Mouse (Mus musculus) limb, embryonic 14.5 days (tissue): ENCODE results near the gene Alkbh5. TPM values are rescaled to one million over a fixed set of nuclear protein-coding genes. Genes with fewer than 3 reads are reported as not detected.

ENCODE experiments used
- ATAC-seq: fragments of 200-750 bp; cut with Nextera tagmentation; 2 replicates; pipeline ENCODE4 v1.8.0; 2017; ENCODE audit warnings: low read depth, moderate number of reproducible peaks, moderate TSS enrichment; ENCODE audit not compliant: low FRiP score
- DNase-seq: peaks from one replicate; pipeline ENCODE4 v3.0.0-alpha.2; 2015; ENCODE audit warnings: low spot score
- H3K27ac ChIP-seq: fragments of 300-500 bp; sonication (generic); replicated peaks from 2 replicates; pipeline ENCODE4 v1.5.1; 2014; ENCODE audit warnings: low read depth, mild to moderate bottlenecking, low read length, moderate library complexity, mixed read lengths
- H3K27me3 ChIP-seq: fragments of 300-500 bp; sonication (generic); 2 replicates; pipeline ENCODE4 v1.6.1; 2014; ENCODE audit warnings: low read length, mixed read lengths; ENCODE audit not compliant: control insufficient read depth, insufficient read depth
- H3K36me3 ChIP-seq: fragments of 300-500 bp; sonication (generic); 2 replicates; pipeline ENCODE4 v1.6.1; 2014; ENCODE audit warnings: mild to moderate bottlenecking, low read length, moderate library complexity, mixed read lengths; ENCODE audit not compliant: control insufficient read depth, insufficient read depth
- H3K4me1 ChIP-seq: fragments of 300-500 bp; sonication (generic); 2 replicates; pipeline ENCODE4 v1.6.1; 2014; ENCODE audit warnings: antibody characterized with exemption, low read length, mixed read lengths; ENCODE audit not compliant: control insufficient read depth, insufficient read depth
- H3K4me2 ChIP-seq: fragments of 300-500 bp; sonication (generic); replicated peaks from 2 replicates; pipeline ENCODE4 v1.6.1; 2014; ENCODE audit warnings: low read depth, mild to moderate bottlenecking, low read length, moderate library complexity; ENCODE audit not compliant: severe bottlenecking
- H3K4me3 ChIP-seq: fragments of 300-500 bp; sonication (generic); replicated peaks from 2 replicates; pipeline ENCODE4 v1.5.1; 2014; ENCODE audit warnings: low read length
- H3K9ac ChIP-seq: fragments of 300-500 bp; sonication (generic); 2 replicates; pipeline ENCODE4 v1.6.1; 2014; ENCODE audit warnings: mild to moderate bottlenecking, low read depth, low read length, moderate library complexity; ENCODE audit not compliant: severe bottlenecking
- H3K9me3 ChIP-seq: fragments of 300-500 bp; sonication (generic); 2 replicates; pipeline ENCODE4 v1.6.1; 2016; ENCODE audit warnings: low read length; ENCODE audit not compliant: control insufficient read depth
- POLR2A ChIP-seq: fragments of 200-500 bp; IDR thresholded peaks from 2 replicates; pipeline ENCODE4 v1.8.0; 2012; ENCODE audit warnings: inconsistent platforms, mild to moderate bottlenecking, moderate library complexity, borderline replicate concordance; ENCODE audit not compliant: insufficient read depth, insufficient read length; ENCODE audit errors: extremely low read depth
- WGBS: fragments of 180-500 bp; shearing (Covaris S2); extraction: QIAGEN DNeasy Blood & Tissue Kit; methylation state at CpG from one replicate; pipeline ENCODE4 v1.1.7; 2014; 5-methylcytosine and 5-hydroxymethylcytosine counted together
- polyA plus RNA-seq, 2 experiments: library from polyadenylated mRNA; depleted of rRNA in 1 of 2; stranded (reverse) in 1 of 2; unstranded in 1 of 2; fragments of >200 nt; fragmentation: Nextera tagmentation in 1 of 2; extraction: Ambion mirVana in 1 of 2; gene quantifications; 2 replicates each; pipeline versions ENCODE4 v1.2.1 to v1.2.3; 2012 to 2014

Gene Alkbh5
- polyA plus RNA-seq, 2 experiments, result 19.3 to 30.2 TPM

GRCm38 (mm10) chr11:60526461-60526860, 9.7 kb upstream of the Alkbh5 start:
- Histone ChIP-seq H3K9ac (no peak overlapping the region), H3K36me3 (no peaks in the 10 kb centered on the region), H3K4me3 (no peak overlapping the region), H3K27ac (no peak overlapping the region), H3K4me2 (no peak overlapping the region), H3K27me3 (no peaks in the 10 kb centered on the region), H3K4me1 (no peaks in the 10 kb centered on the region), H3K9me3 (no peaks in the 10 kb centered on the region)
- no peak for TF ChIP-seq POLR2A
- 63% methylated on average over 4 of the region's 4 CpGs for WGBS
- DNase-seq (no peak), ATAC-seq (no peak)

- Histone ChIP-seq H3K4me2 (peak overlapping the region; percentile 91), H3K4me1 (peaks cover 12% of the 10 kb centered on the region), H3K9me3 (no peaks in the 10 kb centered on the region), H3K9ac (no peak overlapping the region), H3K27me3 (no peaks in the 10 kb centered on the region), H3K4me3 (peak overlapping the region; percentile 95; the same call in 1 of the 2 replicates), H3K36me3 (peaks cover 13% of the 10 kb centered on the region), H3K27ac (peak overlapping the region; percentile 100)
- 88% methylated on average over 2 of the region's 2 CpGs for WGBS
- DNase-seq, result no peak
- TF ChIP-seq POLR2A, result no peak
- no peak for ATAC-seq
These were observed 505 bp upstream of the Alkbh5 start for GRCm38 (mm10) chr11:60535676-60536075.

GRCm38 (mm10) chr11:60536859-60537467, 782 bp downstream of the Alkbh5 start:
- H3K27me3 ChIP-seq, result no peaks in the 10 kb centered on the region
- DNase-seq, result peak; percentile 93
- peaks cover 16% of the 10 kb centered on the region for H3K36me3 ChIP-seq
- H3K4me2 ChIP-seq, result peak overlapping the region; percentile 91
- H3K4me1 ChIP-seq, result peaks cover 18% of the 10 kb centered on the region
- under 1% methylated on average over 37 of the region's 37 CpGs for WGBS
- peak; percentile 91; the same call in 1 of the 2 replicates for TF ChIP-seq POLR2A
- H3K4me3 ChIP-seq, result peak overlapping the region; percentile 95
- peak overlapping the region; percentile 89 for H3K9ac ChIP-seq
- peak overlapping the region; percentile 100 for H3K27ac ChIP-seq
- ATAC-seq, result peak; percentile 86
- no peaks in the 10 kb centered on the region for H3K9me3 ChIP-seq

DNA sequence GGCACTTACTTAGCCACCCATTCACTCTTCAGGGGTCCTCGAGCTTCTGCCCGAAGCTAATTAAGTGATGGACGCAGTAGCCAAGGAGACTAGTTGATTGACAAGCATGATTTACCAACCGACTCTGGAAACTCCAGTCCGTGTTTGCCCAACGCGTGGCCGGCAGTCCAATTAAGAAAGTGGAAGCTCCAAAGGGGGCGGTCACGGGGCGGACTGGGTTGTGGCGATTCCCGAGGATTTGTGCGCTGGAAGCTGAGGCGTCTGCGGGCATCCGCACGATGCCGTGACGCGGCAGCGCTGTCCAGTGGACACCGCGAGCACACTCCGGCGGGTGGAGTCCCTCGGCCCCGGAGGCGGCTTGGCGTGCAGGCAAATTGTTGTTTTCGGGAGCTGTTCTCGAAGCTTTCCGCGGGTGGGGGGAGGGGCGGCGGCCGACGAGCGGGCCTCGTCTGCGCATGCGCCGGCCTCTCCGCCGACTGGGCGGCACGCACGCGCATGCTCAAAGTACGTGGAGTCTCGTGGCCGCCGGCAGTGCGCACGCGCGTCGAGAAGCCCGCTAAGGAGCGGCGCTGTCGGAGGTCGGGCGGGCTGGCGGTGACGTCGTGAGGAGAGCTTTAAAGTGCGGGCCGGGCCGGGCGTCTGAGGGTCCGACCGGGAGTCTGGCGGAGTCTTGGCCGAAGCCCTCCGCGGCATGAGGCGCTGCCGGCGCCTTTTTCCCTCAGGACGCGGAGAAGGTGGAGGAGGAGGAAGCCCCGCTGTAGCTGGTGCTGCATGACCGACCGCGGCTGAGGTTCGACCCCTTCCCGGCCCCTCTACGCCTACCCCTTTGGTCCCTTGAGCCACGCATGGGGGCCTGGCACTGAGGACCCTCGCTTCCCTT, 1.5 kb downstream of the Alkbh5 start:
- Histone ChIP-seq H3K27me3 (no peaks in the 10 kb centered on the region), H3K4me3 (peak overlapping the region; percentile 95), H3K4me1 (peaks cover 20% of the 10 kb centered on the region), H3K9ac (peak overlapping the region; percentile 89), H3K9me3 (no peaks in the 10 kb centered on the region), H3K36me3 (peaks cover 23% of the 10 kb centered on the region), H3K4me2 (peak overlapping the region; percentile 91), H3K27ac (peak overlapping the region; percentile 100)
- ATAC-seq (peak; percentile 88), DNase-seq (peak; percentile 98)
- TF ChIP-seq POLR2A, result 0 out of 2 replicates have a peak, but pooled peaks have one; percentile 37
- WGBS, result under 1% methylated on average over 75 of the region's 91 CpGs
